Comparison of ENCODE assay signal across 14 mouse cellular contexts in the genomic region with DNA sequence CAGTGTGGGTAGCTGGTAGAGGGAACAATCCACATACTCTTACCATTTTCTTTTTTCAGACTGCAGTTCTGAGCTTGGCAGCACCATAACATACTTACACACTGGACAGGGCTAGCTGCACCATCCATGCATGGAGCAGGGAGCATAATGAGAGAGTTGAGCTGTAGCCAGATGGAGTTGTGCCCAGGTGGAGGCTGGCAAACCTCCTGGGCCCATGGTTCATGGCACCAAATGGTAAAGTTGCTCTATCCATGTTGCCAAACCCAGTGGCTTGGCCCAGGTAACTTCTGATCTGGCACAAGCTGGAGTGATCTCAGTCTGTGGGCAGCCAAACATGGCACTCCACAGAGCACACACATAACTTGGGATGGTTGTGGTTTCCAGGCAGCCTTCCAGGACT.
DNase-seq lines count a peak whose midpoint lies in the region; ATAC-seq lines count a peak whose summit lies in the region.
"Had no signal": no experiment of that assay in that cellular context is flagged by ENCODE, and none has a peak within 500 bp of the region (broad histone marks: within the 10 kb centered on the region; RNA-seq: fewer than 3 reads in every experiment).

No protein-coding gene starts in this region.

- no peaks in the 10 kb centered on the region for H3K9me3 ChIP-seq in forebrain, embryonic 14.5 days (replicated peaks; ENCODE audit: control insufficient read depth, low read length)
- H3K9me3 ChIP-seq in forebrain, embryonic 12.5 days, result 0 out of 2 replicates have a peak, but pooled peaks cover 2% of the 10 kb centered on the region
- no peaks in the 10 kb centered on the region for H3K9me3 ChIP-seq in liver, embryonic 11.5 days (ENCODE audit: control insufficient read depth, low read length)
- H3K9me3 ChIP-seq: hindbrain, embryonic 15.5 days had no signal

- peak; percentile 44; the same call in 1 of the 2 replicates for ATAC-seq in forebrain, embryonic 14.5 days
- no peak for ATAC-seq in forebrain, embryonic 12.5 days (ENCODE audit: low FRiP score)
- ATAC-seq in liver, embryonic 11.5 days (replicated peaks; ENCODE audit: low FRiP score), result no peak

- no peak overlapping the region for H3K4me2 ChIP-seq in forebrain, embryonic 14.5 days (ENCODE audit: low read length)
- H3K4me2 ChIP-seq in forebrain, embryonic 12.5 days, result no peak overlapping the region
- no peak overlapping the region for H3K4me2 ChIP-seq in liver, embryonic 11.5 days
- H3K4me2 ChIP-seq: heart, embryonic 12.5 days; hindbrain, embryonic 15.5 days had no signal

- H3K36me3 ChIP-seq in forebrain, embryonic 14.5 days (ENCODE audit: control insufficient read depth, insufficient read depth, low read length), result no peaks in the 10 kb centered on the region
- no peaks in the 10 kb centered on the region for H3K36me3 ChIP-seq in forebrain, embryonic 12.5 days (replicated peaks)
- no peaks in the 10 kb centered on the region for H3K36me3 ChIP-seq in liver, embryonic 11.5 days (ENCODE audit: control insufficient read depth, insufficient read depth, low read length)
- H3K36me3 ChIP-seq: heart, embryonic 12.5 days; hindbrain, embryonic 15.5 days had no signal

- H3K27me3 ChIP-seq in forebrain, embryonic 14.5 days (replicated peaks; ENCODE audit: control insufficient read depth, insufficient read depth, low read length), result no peaks in the 10 kb centered on the region
- no peaks in the 10 kb centered on the region for H3K27me3 ChIP-seq in forebrain, embryonic 12.5 days
- H3K27me3 ChIP-seq in liver, embryonic 11.5 days (replicated peaks; ENCODE audit: control insufficient read depth, insufficient read depth, low read length), result no peaks in the 10 kb centered on the region
- H3K27me3 ChIP-seq: heart, embryonic 12.5 days; hindbrain, embryonic 15.5 days; megakaryocyte, embryonic 14.5 days had no signal

- DNase-seq in forebrain, embryonic 14.5 days (ENCODE audit: low spot score), result peak; percentile 39
- DNase-seq in kidney, postnatal 36 days, result peak; percentile 5 to 41
- no peak for DNase-seq in kidney, postnatal 4 days
- DNase-seq in cerebellum, adult 11-12 months, result peak; percentile 13
- DNase-seq in gonadal fat pad, adult 2 months (ENCODE audit: low read depth), result peak; percentile 46
- DNase-seq in liver, embryonic 11.5 days (ENCODE audit: low spot score), result no peak
- DNase-seq in urinary bladder, adult 18-20 months (ENCODE audit: low spot score in 2 of 2), result no peak
- DNase-seq: B cell, adult 2 months; embryo, embryonic 11 days; lung, adult 2 months had no signal

- no peak overlapping the region for H3K9ac ChIP-seq in forebrain, embryonic 14.5 days (ENCODE audit: low read length)
- no peak overlapping the region for H3K9ac ChIP-seq in forebrain, embryonic 12.5 days
- H3K9ac ChIP-seq in liver, embryonic 11.5 days (ENCODE audit: low read depth, low read length), result no peak overlapping the region
- H3K9ac ChIP-seq: heart, embryonic 12.5 days; hindbrain, embryonic 15.5 days had no signal

- no peak overlapping the region for H3K27ac ChIP-seq in forebrain, embryonic 14.5 days (ENCODE audit: low read depth, low read length)
- no peak overlapping the region for H3K27ac ChIP-seq in forebrain, embryonic 12.5 days
- no peak overlapping the region for H3K27ac ChIP-seq in liver, embryonic 11.5 days (ENCODE audit: low read depth, low read length)
- H3K27ac ChIP-seq: hindbrain, embryonic 15.5 days had no signal

- H3K4me1 ChIP-seq in forebrain, embryonic 14.5 days (ENCODE audit: control insufficient read depth, insufficient read depth, low read length), result no peaks in the 10 kb centered on the region
- no peaks in the 10 kb centered on the region for H3K4me1 ChIP-seq in forebrain, embryonic 12.5 days
- H3K4me1 ChIP-seq in liver, embryonic 11.5 days (replicated peaks; ENCODE audit: control insufficient read depth, insufficient read depth, low read length), result no peaks in the 10 kb centered on the region
- H3K4me1 ChIP-seq: heart, embryonic 12.5 days; hindbrain, embryonic 15.5 days; megakaryocyte, embryonic 14.5 days had no signal

- H3K4me3 ChIP-seq in forebrain, embryonic 14.5 days (ENCODE audit: low read depth, low read length), result no peak overlapping the region
- H3K4me3 ChIP-seq in forebrain, embryonic 12.5 days (replicated peaks), result no peak overlapping the region
- no peak overlapping the region for H3K4me3 ChIP-seq in liver, embryonic 11.5 days (ENCODE audit: low read depth, low read length)
- H3K4me3 ChIP-seq: heart, embryonic 12.5 days; hindbrain, embryonic 15.5 days; megakaryocyte, embryonic 14.5 days had no signal

Comparison
In these comparisons a context has a peak if more than half of its experiments do, and no peak if none do; other contexts are left out.
1. DNase-seq: peak in forebrain, embryonic 14.5 days (single experiment), kidney, postnatal 36 days (2 of 2), cerebellum, adult 11-12 months (single experiment) and gonadal fat pad, adult 2 months (single experiment); none in kidney, postnatal 4 days (0 of 2), liver, embryonic 11.5 days (single experiment) and urinary bladder, adult 18-20 months (0 of 2).